Mouse (Mus musculus): Measurements from ENCODE around the gene Zfp511. TPM values are rescaled to one million over a fixed set of nuclear protein-coding genes. Genes with fewer than 3 reads are reported as not detected.

Zfp511 gene
- 23.6 and 26.6 TPM in 2 replicates for polyA plus RNA-seq (2012; rRNA removed)

DNA sequence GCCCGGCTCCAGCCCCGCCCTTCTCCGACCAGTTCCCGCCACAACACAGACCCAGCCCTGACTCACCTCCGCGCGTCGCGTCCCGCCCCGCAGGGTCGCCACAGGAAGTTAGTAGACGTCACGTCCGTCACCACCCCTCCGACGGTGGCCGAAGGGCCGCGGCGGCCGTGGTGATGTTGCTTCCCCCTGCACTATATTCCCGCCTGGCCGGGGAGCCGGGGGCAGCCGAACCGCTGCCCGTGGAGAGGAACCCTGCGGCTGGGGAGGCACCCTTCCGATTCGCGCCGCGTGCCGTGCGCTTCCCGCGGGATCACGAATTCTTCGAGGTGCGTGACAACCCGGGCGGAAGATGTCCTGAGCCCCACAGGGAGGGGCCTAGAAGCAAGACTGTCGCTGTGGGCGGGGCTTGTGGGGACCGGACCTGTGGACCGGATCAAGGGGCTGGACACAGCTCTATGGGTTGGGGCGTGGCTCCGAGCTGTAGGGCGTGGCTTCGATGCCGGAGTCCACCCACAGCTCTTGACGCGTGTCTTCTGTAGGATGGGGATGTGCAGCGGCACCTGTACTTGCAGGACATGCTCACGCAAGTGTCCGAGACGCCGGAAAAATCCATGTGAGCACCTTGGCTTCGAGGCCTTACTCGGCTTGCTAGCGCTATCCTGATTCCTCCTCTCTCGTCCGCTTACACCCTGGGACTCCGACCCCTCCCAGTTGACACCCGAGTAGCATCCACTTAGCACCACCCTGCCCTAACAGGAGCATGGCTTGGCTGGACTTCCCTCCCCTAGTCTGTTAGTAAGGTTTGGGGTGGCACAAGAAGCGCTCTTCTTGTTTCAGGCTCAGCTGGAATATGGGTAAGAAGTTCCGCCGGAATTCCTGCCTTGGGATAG is at the start of gene Zfp511, which contains the start of gene Tubgcp2:
Gene Zfp511, plus strand, starts transcription at position 111 of the 890 bp plus-strand sequence.
Gene Tubgcp2, minus strand, starts transcription at position 389 of the 890 bp plus-strand sequence.

DNA sequence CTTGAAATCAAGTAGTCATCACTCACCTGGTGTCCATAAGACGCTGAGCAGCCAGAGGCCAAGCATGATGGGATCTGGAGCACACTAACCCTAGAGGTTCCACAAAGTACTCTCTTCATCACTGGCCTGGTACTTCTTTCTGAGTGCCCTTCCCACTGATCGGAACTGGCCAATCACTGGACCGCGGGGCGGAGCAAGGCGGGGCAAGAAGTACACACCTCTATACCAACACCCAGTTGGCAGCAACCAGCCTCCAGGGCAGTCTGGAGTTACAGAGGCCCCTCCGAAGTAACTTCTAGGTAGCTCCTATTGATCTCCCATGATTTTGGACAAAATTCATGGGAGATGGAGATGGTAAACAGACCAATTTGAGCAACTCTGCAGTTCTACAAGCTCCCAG is 43.8 kb upstream of the Zfp511 start, which contains the start of gene Adam8:
Gene Adam8, minus strand, starts transcription at position 157 of the 400 bp plus-strand sequence.

DNA sequence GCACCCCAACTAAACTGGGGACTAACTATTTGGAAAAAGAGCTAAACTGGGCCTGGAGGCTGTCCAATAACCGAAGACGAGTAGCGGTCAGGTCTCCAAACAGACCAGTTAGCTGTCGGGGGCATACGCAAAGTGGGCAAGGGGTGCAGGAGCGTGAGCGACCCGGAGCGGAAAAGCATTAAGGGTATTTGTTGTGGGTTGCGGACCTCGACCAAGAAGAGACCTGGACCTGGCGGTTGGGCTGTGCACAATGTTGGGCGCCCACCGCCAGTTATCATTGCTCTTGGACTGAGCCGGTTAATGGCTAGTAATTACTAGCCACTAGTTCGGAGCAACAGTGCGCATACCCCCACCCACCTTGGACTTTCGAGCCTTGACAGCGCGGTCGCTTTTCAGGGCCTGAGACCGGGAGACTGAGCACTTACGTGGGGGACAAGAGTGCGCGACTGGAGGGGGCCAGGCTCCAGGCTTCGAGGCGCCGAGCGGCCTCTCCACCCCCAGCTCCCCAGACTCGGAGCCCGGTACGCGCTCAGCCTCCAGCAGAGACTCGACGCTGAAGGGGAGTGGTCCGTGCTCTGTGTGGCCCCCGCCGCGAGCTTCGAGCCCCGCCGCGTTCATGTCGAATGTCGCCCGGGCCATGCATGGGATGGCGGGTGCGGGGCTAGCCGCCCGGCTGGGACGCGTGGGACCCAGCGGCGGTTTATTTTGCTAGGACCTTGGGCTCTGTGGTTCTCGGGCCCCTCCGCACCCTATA is 12.3 kb downstream of the Zfp511 start, which contains the start of gene Msx3:
Gene Msx3, minus strand, starts transcription at position 729 of the 754 bp plus-strand sequence.

DNA sequence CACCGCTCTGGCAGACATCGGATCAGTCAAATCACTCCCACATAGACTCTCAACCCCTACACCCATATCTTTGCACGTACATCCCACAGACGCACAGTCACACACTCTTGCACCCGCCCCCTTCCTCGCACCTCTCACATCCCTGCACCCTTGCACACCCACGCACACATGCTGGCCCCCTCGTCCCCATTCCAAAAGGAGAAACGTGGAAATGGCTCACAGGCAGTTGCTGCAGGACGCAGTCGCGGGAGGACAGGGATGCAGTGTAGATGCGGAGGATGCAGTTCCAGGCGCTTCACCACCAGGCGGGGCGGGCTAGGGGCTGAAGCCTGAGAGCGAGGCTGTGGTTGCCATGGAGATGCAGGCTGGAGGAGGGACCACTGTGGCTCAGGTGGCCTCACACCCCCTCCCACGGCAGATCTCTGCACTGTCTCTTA is 46.1 kb downstream of the Zfp511 start, which contains the start of gene Caly:
Gene Caly, minus strand, starts transcription at position 307 of the 437 bp plus-strand sequence.

Other genes starting within 250 kb of the Zfp511 start
- gene Adgra1, start 202.2 kb upstream of the Zfp511 start, polyA plus RNA-seq (2012; rRNA removed), result 0.01 TPM in 1 of 2 replicates, not detected in the other
- gene Kndc1, start 141.7 kb upstream of the Zfp511 start, polyA plus RNA-seq (2012; rRNA removed), result 0.01 TPM in 1 of 2 replicates, not detected in the other
- gene Utf1, start 92.6 kb upstream of the Zfp511 start, polyA plus RNA-seq (2012; rRNA removed), result not detected in 2 replicates
- gene 6430531B16Rik, start 57.6 kb upstream of the Zfp511 start, polyA plus RNA-seq (2012; rRNA removed), result 0.03 TPM in 1 of 2 replicates, not detected in the other
- gene Adam8, start 43.8 kb upstream of the Zfp511 start, polyA plus RNA-seq (2012; rRNA removed), result 0.55 and 1.0 TPM in 2 replicates
- gene Tubgcp2, start 278 bp downstream of the Zfp511 start, polyA plus RNA-seq (2012; rRNA removed), result 17.6 and 20.5 TPM in 2 replicates
- not detected in 2 replicates for gene Msx3, start 12.7 kb downstream of the Zfp511 start, polyA plus RNA-seq (2012; rRNA removed)
- 0.02 and 0.03 TPM in 2 replicates for gene Caly, start 46.2 kb downstream of the Zfp511 start, polyA plus RNA-seq (2012; rRNA removed)
- gene Prap1, start 57.0 kb downstream of the Zfp511 start, polyA plus RNA-seq (2012; rRNA removed), result 0.25 and 0.39 TPM in 2 replicates
- gene Fuom, start 66.0 kb downstream of the Zfp511 start, polyA plus RNA-seq (2012; rRNA removed), result 5.6 and 7.5 TPM in 2 replicates
- gene Paox, start 79.4 kb downstream of the Zfp511 start, polyA plus RNA-seq (2012; rRNA removed), result 3.8 and 5.0 TPM in 2 replicates
- 42.5 and 51.9 TPM in 2 replicates for gene Echs1, start 80.1 kb downstream of the Zfp511 start, polyA plus RNA-seq (2012; rRNA removed)
- gene Mtg1, start 101.2 kb downstream of the Zfp511 start, polyA plus RNA-seq (2012; rRNA removed), result 15.6 and 15.9 TPM in 2 replicates
- gene Sprn, start 118.5 kb downstream of the Zfp511 start, polyA plus RNA-seq (2012; rRNA removed), result 0.01 TPM in 2 replicates
- not detected in 2 replicates for gene Olfr522, start 128.4 kb downstream of the Zfp511 start, polyA plus RNA-seq (2012; rRNA removed)
- not detected in 2 replicates for gene Olfr523, start 136.8 kb downstream of the Zfp511 start, polyA plus RNA-seq (2012; rRNA removed)
- not detected in 2 replicates for gene Olfr524, start 169.6 kb downstream of the Zfp511 start, polyA plus RNA-seq (2012; rRNA removed)
- gene Cd163l1, start 181.9 kb downstream of the Zfp511 start, polyA plus RNA-seq (2012; rRNA removed), result 0.05 and 0.07 TPM in 2 replicates
- gene 5830411N06Rik, start 210.9 kb downstream of the Zfp511 start, polyA plus RNA-seq (2012; rRNA removed), result 0.01 TPM in 1 of 2 replicates, not detected in the other